Mouse (Mus musculus) midbrain, postnatal 0 days (tissue): ENCODE results near the gene Mast2. TPM values are rescaled to one million over a fixed set of nuclear protein-coding genes. Genes with fewer than 3 reads are reported as not detected.

ENCODE experiments used
- ATAC-seq: fragments of 200-750 bp; cut with Nextera tagmentation; 2 replicates; pipeline ENCODE4 v1.8.0; 2017; ENCODE audit warnings: moderate number of reproducible peaks, mild to moderate bottlenecking, moderate TSS enrichment, moderate library complexity; ENCODE audit not compliant: low FRiP score
- DNase-seq: peaks from one replicate; pipeline ENCODE4 v3.0.0-alpha.2; 2015; ENCODE audit warnings: low spot score
- H3K27ac ChIP-seq: fragments of 300-500 bp; sonication (generic); 2 replicates; pipeline ENCODE4 v1.5.1; 2014; ENCODE audit warnings: low read depth, mild to moderate bottlenecking, low read length, mixed read lengths
- H3K27me3 ChIP-seq: fragments of 300-500 bp; sonication (generic); 2 replicates; pipeline ENCODE4 v1.6.1; 2014; ENCODE audit warnings: low read length, control low read depth, mixed read lengths; ENCODE audit not compliant: insufficient read depth
- H3K36me3 ChIP-seq: fragments of 300-500 bp; sonication (generic); 2 replicates; pipeline ENCODE4 v1.6.1; 2014; ENCODE audit warnings: low read length, control low read depth, mixed read lengths; ENCODE audit not compliant: insufficient read depth
- H3K4me1 ChIP-seq: fragments of 300-500 bp; sonication (generic); 2 replicates; pipeline ENCODE4 v1.6.1; 2014; ENCODE audit warnings: mild to moderate bottlenecking, control low read depth, antibody characterized with exemption, low read length, mixed read lengths; ENCODE audit not compliant: insufficient read depth
- H3K4me2 ChIP-seq: fragments of 300-500 bp; sonication (generic); 2 replicates; pipeline ENCODE4 v1.6.1; 2014; ENCODE audit warnings: low read depth, mild to moderate bottlenecking, low read length, mixed read lengths; ENCODE audit not compliant: poor library complexity, severe bottlenecking
- H3K4me3 ChIP-seq: fragments of 300-500 bp; sonication (generic); 2 replicates; pipeline ENCODE4 v1.5.1; 2014; ENCODE audit warnings: low read depth, mild to moderate bottlenecking, low read length, moderate library complexity
- H3K9ac ChIP-seq: fragments of 300-500 bp; sonication (generic); replicated peaks from 2 replicates; pipeline ENCODE4 v1.6.1; 2014; ENCODE audit warnings: mild to moderate bottlenecking, low read length, moderate library complexity, mixed read lengths; ENCODE audit not compliant: poor library complexity, severe bottlenecking
- H3K9me3 ChIP-seq: fragments of 300-500 bp; sonication (generic); 2 replicates; pipeline ENCODE4 v1.6.1; 2016; ENCODE audit warnings: low read length, control low read depth
- CTCF ChIP-seq: IDR thresholded peaks from 2 replicates; pipeline ENCODE4 v1.5.1; 2016; ENCODE audit warnings: antibody characterized with exemption, mild to moderate bottlenecking
- WGBS: fragments of 180-500 bp; shearing (Covaris S2); extraction: QIAGEN DNeasy Blood & Tissue Kit; methylation state at CpG from one replicate; pipeline ENCODE4 v1.1.7; 2014; 5-methylcytosine and 5-hydroxymethylcytosine counted together
- polyA plus RNA-seq: library from polyadenylated mRNA; unstranded; fragments of >200 nt; fragmentation: Nextera tagmentation; extraction: Ambion mirVana; gene quantifications from 2 replicates; pipeline ENCODE4 v1.2.1, GENCODE M21; 2015
- total RNA-seq: library from RNA; depleted of rRNA; stranded (reverse); fragments of >200 nt; gene quantifications from 2 replicates; pipeline ENCODE4 v1.2.3, GENCODE M21; 2014

Mast2 gene
- total and polyA plus RNA-seq, 2 experiments from 2014 or later = 30.3 to 95.8 TPM

DNA sequence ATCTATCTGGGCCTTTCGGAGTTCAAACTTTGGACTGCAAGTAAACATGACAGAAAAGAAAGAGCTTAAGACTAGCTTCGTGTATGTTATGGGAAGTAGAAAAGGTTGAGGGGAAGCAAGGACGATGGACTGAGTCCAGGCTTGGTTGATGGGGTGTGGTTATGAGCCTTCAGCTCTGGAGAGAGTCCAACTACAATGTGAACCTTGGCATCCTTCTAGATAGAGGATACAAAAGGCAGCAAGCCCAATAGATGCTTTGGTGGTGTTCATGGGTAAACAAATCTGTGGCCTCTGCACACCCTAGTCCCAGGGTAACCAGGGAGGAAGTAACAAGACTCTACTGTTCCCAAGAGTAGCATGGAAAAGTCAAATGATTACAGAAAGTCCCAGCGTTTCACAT is 28.5 kb upstream of the Mast2 start:
- Histone ChIP-seq H3K4me1 (no peaks in the 10 kb centered on the region), H3K9ac (no peak overlapping the region), H3K27me3 (no peaks in the 10 kb centered on the region), H3K27ac (no peak overlapping the region), H3K9me3 (no peaks in the 10 kb centered on the region), H3K4me2 (no peak overlapping the region), H3K36me3 (no peaks in the 10 kb centered on the region), H3K4me3 (no peak overlapping the region)
- no peak for TF ChIP-seq CTCF
- ATAC-seq (no peak), DNase-seq (no peak)
- WGBS = 73% methylated on average over 4 of the region's 4 CpGs

DNA sequence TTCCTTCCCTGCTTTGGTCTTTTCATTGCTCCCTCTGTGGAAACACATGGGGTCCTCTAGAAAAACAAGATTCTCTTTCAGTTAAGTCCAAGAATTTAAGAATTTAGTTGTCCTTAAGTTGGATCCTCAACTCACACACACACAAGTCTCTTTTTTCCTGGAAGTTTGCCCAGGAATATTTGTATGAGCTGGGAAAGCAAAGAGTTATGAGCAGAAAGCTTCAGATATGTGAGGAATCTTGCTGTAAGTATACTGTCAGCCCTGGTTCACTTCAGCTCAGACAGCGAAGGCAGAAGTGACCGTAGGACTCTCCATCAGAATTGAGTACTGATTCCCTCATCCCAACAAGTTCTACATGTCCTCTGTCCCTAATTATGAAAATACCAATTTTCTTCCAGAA is 27.9 kb upstream of the Mast2 start:
- Histone ChIP-seq H3K4me2 (no peak overlapping the region), H3K9ac (no peak overlapping the region), H3K4me1 (no peaks in the 10 kb centered on the region), H3K27ac (no peak overlapping the region), H3K36me3 (no peaks in the 10 kb centered on the region), H3K27me3 (no peaks in the 10 kb centered on the region), H3K4me3 (no peak overlapping the region), H3K9me3 (no peaks in the 10 kb centered on the region)
- ATAC-seq = no peak
- 93% methylated on average over 2 of the region's 2 CpGs for WGBS
- TF ChIP-seq CTCF = no peak
- no peak for DNase-seq

DNA sequence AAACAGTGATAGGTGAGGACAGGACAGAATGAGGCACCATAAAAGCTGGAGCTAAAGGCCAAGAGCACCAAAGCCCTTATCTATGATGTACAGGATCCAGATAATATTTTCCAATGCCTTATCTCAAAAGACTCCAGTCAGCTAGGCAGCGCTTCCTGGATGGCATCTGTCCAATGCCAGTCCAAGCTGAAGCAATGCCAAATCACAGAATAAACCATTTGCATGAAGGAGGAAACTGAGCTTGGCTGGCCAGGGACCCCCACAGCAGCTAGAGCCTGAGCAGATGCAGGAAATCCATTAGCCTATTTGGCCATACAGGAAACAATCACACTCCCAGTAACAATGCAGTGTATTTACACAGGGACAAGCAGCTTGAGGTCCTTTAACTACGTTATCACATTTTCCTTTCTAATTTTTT is 27.1 kb upstream of the Mast2 start:
- 72% methylated on average over 2 of the region's 2 CpGs for WGBS

DNA sequence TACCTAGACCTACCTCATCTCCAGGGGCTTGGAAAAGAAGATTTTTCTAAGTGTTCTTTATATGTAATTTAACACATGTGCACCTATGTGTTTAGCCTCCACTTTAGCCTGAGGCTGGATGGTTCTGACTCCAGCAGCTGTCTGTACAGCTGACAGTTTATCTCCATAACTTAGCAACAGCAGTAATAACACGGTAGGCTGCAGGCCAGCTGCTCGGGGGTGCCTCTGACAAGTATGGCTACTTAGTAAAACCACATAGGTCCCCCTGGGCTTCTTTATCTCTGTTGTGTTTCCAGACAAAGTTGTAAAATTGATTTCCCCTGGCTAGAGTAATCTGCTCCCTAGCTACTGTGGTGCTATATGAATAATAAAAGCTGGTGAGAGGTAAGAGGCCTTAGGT is 19.5 kb upstream of the Mast2 start:
- H3K4me3 ChIP-seq = no peak overlapping the region
- ATAC-seq (no peak), DNase-seq (peak; percentile 8)
- no peaks in the 10 kb centered on the region for H3K4me1 ChIP-seq
- no peaks in the 10 kb centered on the region for H3K36me3 ChIP-seq
- no peak overlapping the region for H3K4me2 ChIP-seq
- H3K9ac ChIP-seq = no peak overlapping the region
- WGBS = 29% methylated on average over 2 of the region's 2 CpGs
- TF ChIP-seq CTCF = no peak
- no peaks in the 10 kb centered on the region for H3K27me3 ChIP-seq
- no peaks in the 10 kb centered on the region for H3K9me3 ChIP-seq
- no peak overlapping the region for H3K27ac ChIP-seq

More for the DNA sequence above, 27.1 kb upstream of the Mast2 start:
- DNase-seq = peak; percentile 26
- no peaks in the 10 kb centered on the region for H3K4me1 ChIP-seq
- H3K4me2 ChIP-seq = no peak overlapping the region
- no peak overlapping the region for H3K27ac ChIP-seq
- H3K4me3 ChIP-seq = no peak overlapping the region
- no peaks in the 10 kb centered on the region for H3K27me3 ChIP-seq
- H3K9ac ChIP-seq = no peak overlapping the region
- no peak for ATAC-seq
- no peaks in the 10 kb centered on the region for H3K36me3 ChIP-seq
- H3K9me3 ChIP-seq = no peaks in the 10 kb centered on the region
- TF ChIP-seq CTCF = no peak

DNA sequence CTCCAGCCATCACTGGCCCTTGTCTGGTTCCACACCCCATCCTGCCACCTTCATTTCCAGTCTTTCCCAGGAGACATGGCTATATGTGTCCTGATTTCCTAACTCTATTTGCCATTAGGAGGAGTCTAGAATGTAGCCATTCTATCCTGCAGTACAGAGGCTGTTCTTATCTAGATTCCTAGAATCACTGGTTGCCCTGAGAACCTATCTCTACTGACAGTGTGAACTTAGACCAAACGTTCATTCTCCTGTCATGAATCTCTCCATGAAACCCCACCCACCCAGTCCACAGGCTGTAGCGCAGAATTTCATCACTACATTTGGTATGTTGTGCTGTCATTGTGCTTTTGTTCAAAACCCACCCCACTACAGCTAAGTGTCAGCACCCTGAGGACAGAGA is 17.3 kb upstream of the Mast2 start:
- DNase-seq (no peak), ATAC-seq (no peak)
- H3K9ac ChIP-seq = no peak overlapping the region
- no peaks in the 10 kb centered on the region for H3K36me3 ChIP-seq
- 81% methylated on average over 2 of the region's 2 CpGs for WGBS
- H3K4me3 ChIP-seq = no peak overlapping the region
- TF ChIP-seq CTCF = no peak
- no peak overlapping the region for H3K27ac ChIP-seq
- H3K4me2 ChIP-seq = no peak overlapping the region
- no peaks in the 10 kb centered on the region for H3K9me3 ChIP-seq
- H3K27me3 ChIP-seq = no peaks in the 10 kb centered on the region
- no peaks in the 10 kb centered on the region for H3K4me1 ChIP-seq

DNA sequence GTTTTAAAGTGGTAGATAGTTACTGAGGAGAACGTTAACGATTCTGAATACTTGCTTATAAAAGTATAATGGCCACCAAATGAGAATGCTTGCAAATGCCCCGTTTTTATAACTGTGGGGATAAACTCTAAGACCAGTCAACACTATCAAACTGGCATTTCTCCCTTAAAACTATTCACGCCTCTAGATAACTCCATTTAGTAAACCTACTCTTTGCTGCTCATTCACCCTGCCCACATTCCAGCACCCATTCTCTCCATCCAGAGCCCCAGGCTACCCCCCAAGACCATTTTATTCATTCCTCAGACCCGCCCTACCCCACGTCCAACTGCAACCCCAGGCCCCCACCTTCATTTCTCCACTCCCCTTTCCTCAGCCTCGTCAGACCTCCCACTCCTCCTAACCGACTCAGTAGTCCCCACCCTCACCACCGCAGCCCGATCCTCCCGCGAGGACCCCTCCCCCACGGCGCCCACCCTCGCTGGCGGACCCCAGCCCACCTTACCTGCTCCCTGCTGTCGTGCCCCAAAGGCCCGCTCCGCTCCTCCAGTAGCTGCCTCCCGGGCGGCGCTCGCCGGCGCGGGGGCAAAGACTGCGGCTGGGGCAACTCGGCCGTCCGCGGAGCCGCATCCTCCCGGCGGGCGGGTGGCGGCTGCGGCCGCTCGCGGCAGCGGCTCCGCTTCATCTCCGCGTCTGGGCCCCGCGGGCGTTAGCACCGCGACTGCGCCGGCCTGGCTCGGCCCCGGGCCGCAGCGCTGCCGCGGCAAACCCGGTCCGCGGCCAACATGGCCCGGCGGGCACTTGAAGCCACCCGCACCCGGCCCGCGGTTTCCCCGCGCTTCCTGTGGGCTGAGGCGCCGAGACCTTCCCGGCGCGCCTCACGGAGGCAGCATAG is 505 bp downstream of the Mast2 start:
- ATAC-seq = peak; percentile 74
- TF ChIP-seq CTCF = peak; percentile 26; the same call in 1 of the 2 replicates
- peak overlapping the region; percentile 62 for H3K4me2 ChIP-seq
- H3K27me3 ChIP-seq = no peaks in the 10 kb centered on the region
- no peaks in the 10 kb centered on the region for H3K36me3 ChIP-seq
- H3K4me3 ChIP-seq = peak overlapping the region; percentile 96
- no peaks in the 10 kb centered on the region for H3K9me3 ChIP-seq
- whole genome bisulfite sequencing = under 1% methylated on average over 68 of the region's 74 CpGs
- peak overlapping the region; percentile 90 for H3K27ac ChIP-seq
- peak overlapping the region; percentile 92 for H3K9ac ChIP-seq
- 0 out of 2 replicates have a peak, but pooled peaks cover 6% of the 10 kb centered on the region for H3K4me1 ChIP-seq
- peak; percentile 37 for DNase-seq
